Mouse (Mus musculus) MEL (cell line): Measurements from ENCODE around the gene Syce2. TPM values are rescaled to one million over a fixed set of nuclear protein-coding genes. Genes with fewer than 3 reads are reported as not detected.

ENCODE experiments used
- DNase-seq: peaks from one replicate; pipeline ENCODE4 v3.0.0; 2011; ENCODE audit warnings: low read depth, low spot score
- H3K27ac ChIP-seq: 2 replicates; pipeline ENCODE4 v1.5.1; 2012; ENCODE audit warnings: low read depth, mild to moderate bottlenecking, control low read depth, low read length, moderate library complexity; ENCODE audit not compliant: control insufficient read depth
- H3K27me3 ChIP-seq, 2 experiments: fragments of 150-350 bp in 1 of 2; sonication (generic) in 1 of 2; 2 replicates each; pipeline ENCODE4 v1.6.1; 2012; ENCODE audit warnings: low read length in 2 of 2, mild to moderate bottlenecking in 2 of 2, improper control_type of control experiment in 1 of 2, moderate library complexity in 1 of 2; ENCODE audit not compliant: insufficient read depth in 2 of 2, control insufficient read depth in 1 of 2
- H3K36me3 ChIP-seq, 2 experiments: 2 replicates each; pipeline ENCODE4 v1.6.1; 2012 to 2014; ENCODE audit warnings: low read length in 2 of 2, improper control_type of control experiment in 1 of 2, inconsistent platforms in 1 of 2, mild to moderate bottlenecking in 1 of 2; ENCODE audit not compliant: insufficient read depth in 2 of 2, control insufficient read depth in 1 of 2
- H3K4me1 ChIP-seq, 2 experiments: fragments of 150-350 bp in 1 of 2; sonication (generic) in 1 of 2; 2 replicates each; pipeline ENCODE4 v1.6.1; 2012; ENCODE audit warnings: low read length in 2 of 2, improper control_type of control experiment in 1 of 2, mild to moderate bottlenecking in 1 of 2; ENCODE audit not compliant: insufficient read depth in 2 of 2, control insufficient read depth in 1 of 2
- H3K4me3 ChIP-seq, 2 experiments: fragments of 150-350 bp in 1 of 2; sonication (generic) in 1 of 2; 2 replicates each; pipeline ENCODE4 v1.5.1; 2012; ENCODE audit warnings: low read depth in 2 of 2, low read length in 2 of 2, mild to moderate bottlenecking in 2 of 2, moderate library complexity in 2 of 2, control low read depth in 1 of 2, improper control_type of control experiment in 1 of 2; ENCODE audit not compliant: control insufficient read depth in 1 of 2, insufficient read depth in 1 of 2
- H3K79me2 ChIP-seq: 2 replicates; pipeline ENCODE4 v1.6.1; 2012; ENCODE audit warnings: mild to moderate bottlenecking, low read length, moderate library complexity; ENCODE audit not compliant: control insufficient read depth, poor library complexity, insufficient read depth
- H3K9ac ChIP-seq: 2 replicates; pipeline ENCODE4 v1.6.1; 2012; ENCODE audit warnings: low read depth, mild to moderate bottlenecking, control low read depth, low read length, moderate library complexity; ENCODE audit not compliant: control insufficient read depth, poor library complexity, severe bottlenecking
- H3K9me3 ChIP-seq: fragments of 150-350 bp; sonication (generic); replicated peaks from 2 replicates; pipeline ENCODE4 v1.6.1; 2012; ENCODE audit warnings: mild to moderate bottlenecking, low read length, improper control_type of control experiment, moderate library complexity; ENCODE audit not compliant: insufficient read depth
- BHLHE40 ChIP-seq: IDR thresholded peaks from 2 replicates; pipeline ENCODE4 v1.6.1; 2012; ENCODE audit warnings: low read depth, mild to moderate bottlenecking, inconsistent platforms, low read length, improper control_type of control experiment, borderline replicate concordance
- CHD1 ChIP-seq: IDR thresholded peaks from 2 replicates; pipeline ENCODE4 v1.6.1; 2012; ENCODE audit warnings: low read depth, mild to moderate bottlenecking, inconsistent platforms, low read length, improper control_type of control experiment
- CHD2 ChIP-seq: IDR thresholded peaks from 2 replicates; pipeline ENCODE4 v1.6.1; 2011; ENCODE audit warnings: low read length, improper control_type of control experiment
- E2F4 ChIP-seq: IDR thresholded peaks from 2 replicates; pipeline ENCODE4 v1.6.1; 2011; ENCODE audit warnings: low read depth, low read length, improper control_type of control experiment, borderline replicate concordance
- ELF1 ChIP-seq: IDR thresholded peaks from 2 replicates; pipeline ENCODE4 v1.6.1; 2014; ENCODE audit warnings: low read depth, mild to moderate bottlenecking, inconsistent platforms, low read length, improper control_type of control experiment, moderate library complexity
- ETS1 ChIP-seq: IDR thresholded peaks from 2 replicates; pipeline ENCODE4 v1.6.1; 2012; ENCODE audit warnings: low read depth, mild to moderate bottlenecking, inconsistent platforms, low read length, improper control_type of control experiment, moderate library complexity
- GABPA ChIP-seq: IDR thresholded peaks from 2 replicates; pipeline ENCODE4 v1.6.1; 2012; ENCODE audit warnings: low read depth, mild to moderate bottlenecking, inconsistent platforms, low read length, improper control_type of control experiment, moderate library complexity
- HCFC1 ChIP-seq: IDR thresholded peaks from 2 replicates; pipeline ENCODE4 v1.6.1; 2012; ENCODE audit warnings: low read depth, mild to moderate bottlenecking, inconsistent platforms, low read length, improper control_type of control experiment, moderate library complexity
- JUND ChIP-seq: IDR thresholded peaks from 2 replicates; pipeline ENCODE4 v1.6.1; 2011; ENCODE audit warnings: low read depth, mild to moderate bottlenecking, improper control_type of control experiment, low read length
- KAT2A ChIP-seq: conservative IDR thresholded peaks from 2 replicates; pipeline ENCODE4 v1.6.1; 2012; ENCODE audit warnings: low read depth, low read length, improper control_type of control experiment, inconsistent platforms
- MYC ChIP-seq: IDR thresholded peaks from 2 replicates; pipeline ENCODE4 v1.6.1; 2011; ENCODE audit warnings: low read depth, mild to moderate bottlenecking, low read length, improper control_type of control experiment, moderate library complexity
- NELFE ChIP-seq: IDR thresholded peaks from 2 replicates; pipeline ENCODE4 v1.6.1; 2011; ENCODE audit warnings: low read depth, low read length, improper control_type of control experiment
- POLR2A ChIP-seq, 2 experiments: IDR thresholded peaks; 2 replicates each; pipeline ENCODE4 v1.6.1; 2011 to 2012; ENCODE audit warnings: low read length in 2 of 2, mild to moderate bottlenecking in 2 of 2, control low read depth in 1 of 2, improper control_type of control experiment in 1 of 2, low read depth in 1 of 2, moderate library complexity in 1 of 2; ENCODE audit not compliant: control insufficient read depth in 1 of 2, insufficient read depth in 1 of 2, poor library complexity in 1 of 2
- POLR2AphosphoS2 ChIP-seq: IDR thresholded peaks from 2 replicates; pipeline ENCODE4 v1.6.1; 2011; ENCODE audit warnings: low read length, improper control_type of control experiment
- RCOR1 ChIP-seq: IDR thresholded peaks from 2 replicates; pipeline ENCODE4 v1.6.1; 2012; ENCODE audit warnings: low read depth, mild to moderate bottlenecking, inconsistent platforms, low read length, improper control_type of control experiment
- SMC3 ChIP-seq: IDR thresholded peaks from 2 replicates; pipeline ENCODE4 v1.6.1; 2011; ENCODE audit warnings: low read depth, low read length, improper control_type of control experiment
- TBP ChIP-seq: IDR thresholded peaks from 2 replicates; pipeline ENCODE4 v1.8.0; 2011; ENCODE audit warnings: low read depth, low read length, improper control_type of control experiment
- UBTF ChIP-seq: IDR thresholded peaks from 2 replicates; pipeline ENCODE4 v1.6.1; 2012; ENCODE audit warnings: low read depth, mild to moderate bottlenecking, inconsistent platforms, low read length, improper control_type of control experiment, moderate library complexity, borderline replicate concordance; ENCODE audit not compliant: insufficient read depth
- USF2 ChIP-seq, 2 experiments: IDR thresholded peaks; 2 replicates each; pipeline ENCODE4 v1.6.1; 2011 to 2012; ENCODE audit warnings: improper control_type of control experiment in 2 of 2, low read length in 2 of 2, borderline replicate concordance in 1 of 2, inconsistent platforms in 1 of 2, low read depth in 1 of 2, mild to moderate bottlenecking in 1 of 2; ENCODE audit not compliant: insufficient read depth in 1 of 2
- ZC3H11A ChIP-seq: IDR thresholded peaks from 2 replicates; pipeline ENCODE4 v1.6.1; 2012; ENCODE audit warnings: low read depth, mild to moderate bottlenecking, inconsistent platforms, low read length, improper control_type of control experiment
- ZMIZ1 ChIP-seq: IDR thresholded peaks from 2 replicates; pipeline ENCODE4 v1.6.1; 2012; ENCODE audit warnings: low read depth, mild to moderate bottlenecking, inconsistent platforms, low read length, improper control_type of control experiment, moderate library complexity
- ZNF384 ChIP-seq: IDR thresholded peaks from 2 replicates; pipeline ENCODE4 v1.6.1; 2012; ENCODE audit warnings: low read depth, mild to moderate bottlenecking, inconsistent platforms, low read length, improper control_type of control experiment
- polyA plus RNA-seq, 2 experiments: library from polyadenylated mRNA; stranded (reverse) in 1 of 2; unstranded in 1 of 2; fragments of >175 nt in 1 of 2; fragments of >200 nt in 1 of 2; gene quantifications; 2 replicates each; pipeline versions ENCODE4 v1.2.1 to v1.2.4; 2012; ENCODE audit warnings: low replicate concordance in 2 of 2, low read depth in 1 of 2; ENCODE audit not compliant: insufficient read length in 2 of 2, insufficient read depth in 1 of 2, missing spikeins in 1 of 2
- total RNA-seq: library from RNA; depleted of rRNA; stranded (reverse); fragments of 300-350 nt; gene quantifications from 2 replicates; pipeline ENCODE4 v1.2.3, GENCODE M21; 2012

Syce2 gene
- total and polyA plus RNA-seq, 3 experiments, result 75.5 to 115 TPM; not detected in 1

DNA sequence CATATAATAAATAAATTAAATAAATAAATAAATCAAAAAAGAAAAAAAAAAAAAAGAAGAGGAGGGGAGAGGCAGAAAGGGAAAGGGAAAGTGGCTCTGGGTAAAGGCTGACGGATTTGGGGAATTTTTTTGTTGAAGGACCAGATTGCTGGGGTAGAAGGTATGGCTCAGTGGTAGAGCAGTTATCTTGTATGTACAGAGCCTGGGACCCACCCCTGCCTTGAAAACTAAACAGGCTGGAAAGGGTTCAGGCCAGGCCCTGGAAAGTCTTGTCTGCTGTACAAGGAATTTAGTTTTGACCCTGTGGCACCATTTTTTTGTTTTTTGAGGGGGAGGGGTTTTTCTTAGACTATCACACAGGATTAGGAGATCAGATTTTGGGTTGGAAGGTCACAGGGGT is 7.0 kb downstream of the Syce2 start:
- H3K9me3 ChIP-seq, result no peaks in the 10 kb centered on the region
- DNase-seq, result no peak
- no peaks in the 10 kb centered on the region for H3K79me2 ChIP-seq
- TF ChIP-seq CHD2 (no peak), SMC3 (no peak), USF2 (IDR thresholded peaks at IDR 0.05; ENCODE audit: borderline replicate concordance in 1 of 2, insufficient read depth in 1 of 2, low read depth in 1 of 2, low read length in 2 of 2) (no peak), UBTF (no peak), MYC (no peak), GABPA (no peak), POLR2A (IDR thresholded peaks at IDR 0.05; ENCODE audit: control insufficient read depth in 1 of 2, insufficient read depth in 1 of 2, low read depth in 1 of 2, low read length in 2 of 2, poor library complexity in 1 of 2) (no peak), NELFE (no peak), ZC3H11A (no peak), POLR2AphosphoS2 (no peak), TBP (no peak), ETS1 (no peak), ZMIZ1 (no peak), CHD1 (no peak), E2F4 (no peak), HCFC1 (no peak), RCOR1 (no peak), ZNF384 (no peak), JUND (no peak)
- TF ChIP-seq, all 39 proteins: peak for 0
- H3K36me3 ChIP-seq, result peaks cover 3 to 12% of the 10 kb centered on the region in 2 experiments; a peak in 3 of 4 replicates
- H3K4me3 ChIP-seq, result no peak overlapping the region
- no peak overlapping the region for H3K9ac ChIP-seq
- H3K4me1 ChIP-seq, result peaks cover 3 to 8% of the 10 kb centered on the region in 2 experiments
- no peaks in the 10 kb centered on the region for H3K27me3 ChIP-seq
- H3K27ac ChIP-seq, result no peak overlapping the region

DNA sequence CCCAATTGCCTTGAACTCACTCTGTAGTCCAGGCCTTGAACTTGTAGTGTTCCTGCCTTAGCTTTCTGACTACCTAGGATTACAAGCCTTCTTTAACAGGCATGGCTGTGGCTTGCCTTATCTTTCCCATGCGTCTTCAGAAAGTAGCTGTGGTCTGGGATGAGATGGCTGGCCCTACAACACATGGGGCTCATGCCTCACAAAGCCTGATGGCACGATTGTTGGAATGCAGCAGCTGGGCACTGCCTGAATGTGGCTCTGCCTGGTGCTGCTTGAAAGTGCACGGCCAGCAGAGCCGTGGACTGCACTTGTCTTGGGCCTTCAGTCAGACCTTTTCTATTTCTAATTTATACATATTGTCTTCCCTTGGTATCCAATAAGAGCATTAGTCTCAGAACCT is 12.8 kb downstream of the Syce2 start:
- Histone ChIP-seq H3K9me3 (no peaks in the 10 kb centered on the region), H3K79me2 (no peaks in the 10 kb centered on the region), H3K27me3 (no peaks in the 10 kb centered on the region), H3K4me1 (peaks cover 0 to 9% of the 10 kb centered on the region in 2 experiments; a peak in 2 of 4 replicates), H3K27ac (no peak overlapping the region), H3K36me3 (peaks cover 5 to 7% of the 10 kb centered on the region in 2 experiments), H3K9ac (no peak overlapping the region), H3K4me3 (no peak overlapping the region)
- TF ChIP-seq ELF1 (no peak), JUND (no peak), SMC3 (no peak), KAT2A (no peak), HCFC1 (no peak), UBTF (no peak), CHD1 (no peak), BHLHE40 (no peak), GABPA (no peak), ZMIZ1 (no peak), ETS1 (no peak), POLR2AphosphoS2 (no peak), CHD2 (no peak), POLR2A (IDR thresholded peaks at IDR 0.05; ENCODE audit: control insufficient read depth in 1 of 2, insufficient read depth in 1 of 2, low read depth in 1 of 2, low read length in 2 of 2, poor library complexity in 1 of 2) (no peak)
- no peak for DNase-seq
